Mouse (Mus musculus): Measurements from ENCODE around the gene Rab8b. TPM values are rescaled to one million over a fixed set of nuclear protein-coding genes. Genes with fewer than 3 reads are reported as not detected.
A peak's percentile ranks its signal among the peaks of the same experiment; 100 is the strongest.

Gene Rab8b
- polyA plus RNA-seq, 1 experiment from 2014 or later = 15.3 TPM

GRCm38 (mm10) chr9:66855865-66856264, 63.6 kb downstream of the Rab8b start:
- ATAC-seq (no peak), DNase-seq (ENCODE audit: low spot score) (no peak)
- H3K36me3 ChIP-seq (ENCODE audit: control insufficient read depth, insufficient read depth, low read length) = peaks cover 26% of the 10 kb centered on the region
- no peak overlapping the region for H3K4me3 ChIP-seq (ENCODE audit: low read depth, low read length)
- H3K4me1 ChIP-seq (ENCODE audit: control insufficient read depth, insufficient read depth, low read length) = no peaks in the 10 kb centered on the region
- no peaks in the 10 kb centered on the region for H3K9me3 ChIP-seq (replicated peaks; ENCODE audit: control insufficient read depth, low read length)
- no peak overlapping the region for H3K4me2 ChIP-seq (ENCODE audit: low read length)
- 79% methylated on average over 7 of the region's 7 CpGs for WGBS
- no peaks in the 10 kb centered on the region for H3K27me3 ChIP-seq (replicated peaks; ENCODE audit: control insufficient read depth, insufficient read depth, low read length)
- no peak overlapping the region for H3K9ac ChIP-seq (ENCODE audit: low read length)
- no peak overlapping the region for H3K27ac ChIP-seq (ENCODE audit: low read depth, low read length)

GRCm38 (mm10) chr9:66852592-66852991, 66.9 kb downstream of the Rab8b start:
- H3K36me3 ChIP-seq (ENCODE audit: control insufficient read depth, insufficient read depth, low read length) = peaks cover 19% of the 10 kb centered on the region
- no peaks in the 10 kb centered on the region for H3K9me3 ChIP-seq (replicated peaks; ENCODE audit: control insufficient read depth, low read length)
- DNase-seq (ENCODE audit: low spot score) (no peak), ATAC-seq (no peak)
- WGBS = 22% methylated on average over 6 of the region's 6 CpGs
- H3K4me1 ChIP-seq (ENCODE audit: control insufficient read depth, insufficient read depth, low read length) = no peaks in the 10 kb centered on the region
- H3K4me2 ChIP-seq (ENCODE audit: low read length) = no peak overlapping the region
- no peak overlapping the region for H3K27ac ChIP-seq (ENCODE audit: low read depth, low read length)
- no peaks in the 10 kb centered on the region for H3K27me3 ChIP-seq (replicated peaks; ENCODE audit: control insufficient read depth, insufficient read depth, low read length)
- H3K4me3 ChIP-seq (ENCODE audit: low read depth, low read length) = no peak overlapping the region
- H3K9ac ChIP-seq (ENCODE audit: low read length) = no peak overlapping the region

- H3K9ac ChIP-seq (ENCODE audit: low read length) = no peak overlapping the region
- no peak for DNase-seq (ENCODE audit: low spot score)
- no peak overlapping the region for H3K27ac ChIP-seq (ENCODE audit: low read depth, low read length)
- no peaks in the 10 kb centered on the region for H3K27me3 ChIP-seq (replicated peaks; ENCODE audit: control insufficient read depth, insufficient read depth, low read length)
- no peaks in the 10 kb centered on the region for H3K9me3 ChIP-seq (replicated peaks; ENCODE audit: control insufficient read depth, low read length)
- no peak overlapping the region for H3K4me3 ChIP-seq (ENCODE audit: low read depth, low read length)
- H3K4me1 ChIP-seq (ENCODE audit: control insufficient read depth, insufficient read depth, low read length) = no peaks in the 10 kb centered on the region
- 89% methylated on average over 5 of the region's 5 CpGs for whole genome bisulfite sequencing
- peaks cover 34% of the 10 kb centered on the region for H3K36me3 ChIP-seq (ENCODE audit: control insufficient read depth, insufficient read depth, low read length)
- no peak for ATAC-seq
- H3K4me2 ChIP-seq (ENCODE audit: low read length) = no peak overlapping the region
Observed at GRCm38 (mm10) chr9:66850966-66851365, 68.5 kb downstream of the Rab8b start.

- H3K4me1 ChIP-seq (ENCODE audit: control insufficient read depth, insufficient read depth, low read length) = no peaks in the 10 kb centered on the region
- 95% methylated on average over 5 of the region's 5 CpGs for whole genome bisulfite sequencing
- H3K9me3 ChIP-seq (replicated peaks; ENCODE audit: control insufficient read depth, low read length) = no peaks in the 10 kb centered on the region
- no peak overlapping the region for H3K4me3 ChIP-seq (ENCODE audit: low read depth, low read length)
- no peak overlapping the region for H3K27ac ChIP-seq (ENCODE audit: low read depth, low read length)
- no peak overlapping the region for H3K4me2 ChIP-seq (ENCODE audit: low read length)
- DNase-seq (ENCODE audit: low spot score) (no peak), ATAC-seq (no peak)
- peaks cover 40% of the 10 kb centered on the region for H3K36me3 ChIP-seq (ENCODE audit: control insufficient read depth, insufficient read depth, low read length)
- no peaks in the 10 kb centered on the region for H3K27me3 ChIP-seq (replicated peaks; ENCODE audit: control insufficient read depth, insufficient read depth, low read length)
- H3K9ac ChIP-seq (ENCODE audit: low read length) = no peak overlapping the region
Observed at GRCm38 (mm10) chr9:66846822-66847221, 72.7 kb downstream of the Rab8b start.

GRCm38 (mm10) chr9:66835097-66835480, 84.4 kb downstream of the Rab8b start:
- no peak overlapping the region for H3K27ac ChIP-seq (ENCODE audit: low read depth, low read length)
- no peaks in the 10 kb centered on the region for H3K36me3 ChIP-seq (ENCODE audit: control insufficient read depth, insufficient read depth, low read length)
- H3K4me2 ChIP-seq (ENCODE audit: low read length) = peak overlapping the region; percentile 85
- peaks cover 6% of the 10 kb centered on the region for H3K4me1 ChIP-seq (ENCODE audit: control insufficient read depth, insufficient read depth, low read length)
- H3K9me3 ChIP-seq (replicated peaks; ENCODE audit: control insufficient read depth, low read length) = no peaks in the 10 kb centered on the region
- DNase-seq (ENCODE audit: low spot score) (no peak), ATAC-seq (peak; percentile 74)
- H3K27me3 ChIP-seq (replicated peaks; ENCODE audit: control insufficient read depth, insufficient read depth, low read length) = 0 out of 2 replicates have a peak, but pooled peaks cover 9% of the 10 kb centered on the region
- H3K9ac ChIP-seq (ENCODE audit: low read length) = peak overlapping the region; percentile 53; the same call in 1 of the 2 replicates
- peak overlapping the region; percentile 51 for H3K4me3 ChIP-seq (ENCODE audit: low read depth, low read length)
- 0% methylated on average over 24 of the region's 24 CpGs for WGBS

- Histone ChIP-seq H3K36me3 (ENCODE audit: control insufficient read depth, insufficient read depth, low read length) (no peaks in the 10 kb centered on the region), H3K27ac (ENCODE audit: low read depth, low read length) (no peak within 1 kb of the TSS), H3K27me3 (replicated peaks; ENCODE audit: control insufficient read depth, insufficient read depth, low read length) (0 out of 2 replicates have a peak, but pooled peaks cover 9% of the 10 kb centered on the region), H3K9ac (ENCODE audit: low read length) (peak within 1 kb of the TSS; percentile 53), H3K9me3 (replicated peaks; ENCODE audit: control insufficient read depth, low read length) (no peaks in the 10 kb centered on the region), H3K4me1 (ENCODE audit: control insufficient read depth, insufficient read depth, low read length) (peaks cover 6% of the 10 kb centered on the region), H3K4me3 (ENCODE audit: low read depth, low read length) (peak within 1 kb of the TSS; percentile 51), H3K4me2 (ENCODE audit: low read length) (peak within 1 kb of the TSS; percentile 85)
- DNase-seq (ENCODE audit: low spot score) = peak; percentile 100
- peak; percentile 100 for ATAC-seq
- under 1% methylated on average over 58 of the region's 58 CpGs for WGBS
Observed at GRCm38 (mm10) chr9:66834318-66835096, 85.0 kb downstream of the Rab8b start, which contains the start of gene Aph1c. Aph1c (minus strand) TSS chr9:66834726.

GRCm38 (mm10) chr9:66833851-66834250, 85.6 kb downstream of the Rab8b start:
- Histone ChIP-seq H3K9ac (ENCODE audit: low read length) (peak overlapping the region; percentile 46), H3K9me3 (replicated peaks; ENCODE audit: control insufficient read depth, low read length) (no peaks in the 10 kb centered on the region)
- no peak for DNase-seq (ENCODE audit: low spot score)

GRCm38 (mm10) chr9:66832366-66832908, 87.0 kb downstream of the Rab8b start:
- Histone ChIP-seq H3K4me3 (ENCODE audit: low read depth, low read length) (no peak overlapping the region), H3K9me3 (replicated peaks; ENCODE audit: control insufficient read depth, low read length) (no peaks in the 10 kb centered on the region), H3K27ac (ENCODE audit: low read depth, low read length) (no peak overlapping the region), H3K4me1 (ENCODE audit: control insufficient read depth, insufficient read depth, low read length) (peaks cover 6% of the 10 kb centered on the region), H3K36me3 (ENCODE audit: control insufficient read depth, insufficient read depth, low read length) (no peaks in the 10 kb centered on the region), H3K9ac (ENCODE audit: low read length) (no peak overlapping the region), H3K4me2 (ENCODE audit: low read length) (no peak overlapping the region), H3K27me3 (replicated peaks; ENCODE audit: control insufficient read depth, insufficient read depth, low read length) (0 out of 2 replicates have a peak, but pooled peaks cover 9% of the 10 kb centered on the region)
- no peak for ATAC-seq
- no peak for DNase-seq (ENCODE audit: low spot score)
- WGBS = 74% methylated on average over 4 of the region's 4 CpGs

More at GRCm38 (mm10) chr9:66833851-66834250, 85.6 kb downstream of the Rab8b start:
- WGBS = 16% methylated on average over 7 of the region's 7 CpGs
- Histone ChIP-seq H3K4me3 (ENCODE audit: low read depth, low read length) (peak overlapping the region; percentile 51), H3K27me3 (replicated peaks; ENCODE audit: control insufficient read depth, insufficient read depth, low read length) (0 out of 2 replicates have a peak, but pooled peaks cover 9% of the 10 kb centered on the region), H3K4me1 (ENCODE audit: control insufficient read depth, insufficient read depth, low read length) (peaks cover 6% of the 10 kb centered on the region), H3K27ac (ENCODE audit: low read depth, low read length) (no peak overlapping the region), H3K4me2 (ENCODE audit: low read length) (peak overlapping the region; percentile 85), H3K36me3 (ENCODE audit: control insufficient read depth, insufficient read depth, low read length) (no peaks in the 10 kb centered on the region)
- no peak for ATAC-seq

GRCm38 (mm10) chr9:66825990-66826389, 93.5 kb downstream of the Rab8b start:
- DNase-seq (ENCODE audit: low spot score) = peak; percentile 88
- H3K36me3 ChIP-seq (ENCODE audit: control insufficient read depth, insufficient read depth, low read length) = no peaks in the 10 kb centered on the region
- 39% methylated on average over 1 of the region's 1 CpGs for WGBS

More at GRCm38 (mm10) chr9:66825990-66826389, 93.5 kb downstream of the Rab8b start:
- H3K4me1 ChIP-seq (ENCODE audit: control insufficient read depth, insufficient read depth, low read length) = no peaks in the 10 kb centered on the region
- no peak overlapping the region for H3K27ac ChIP-seq (ENCODE audit: low read depth, low read length)
- no peak overlapping the region for H3K9ac ChIP-seq (ENCODE audit: low read length)
- no peaks in the 10 kb centered on the region for H3K9me3 ChIP-seq (replicated peaks; ENCODE audit: control insufficient read depth, low read length)
- ATAC-seq = no peak
- no peak overlapping the region for H3K4me2 ChIP-seq (ENCODE audit: low read length)
- H3K27me3 ChIP-seq (replicated peaks; ENCODE audit: control insufficient read depth, insufficient read depth, low read length) = no peaks in the 10 kb centered on the region
- H3K4me3 ChIP-seq (ENCODE audit: low read depth, low read length) = no peak overlapping the region
